Mouse (Mus musculus) C2C12 (cell line): Measurements from ENCODE around the gene Zfp54. TPM values are rescaled to one million over a fixed set of nuclear protein-coding genes. Genes with fewer than 3 reads are reported as not detected.
"Not testable (repeated sequence)": the region's sequence is repeated elsewhere in the genome, so short reads cannot be mapped to it uniquely, and the experiment has no call there.

Experiments
- H3K27me3 ChIP-seq: one replicate; pipeline ENCODE4 v1.6.1; 2011; ENCODE audit not compliant: control insufficient read depth, insufficient read depth, insufficient read length
- H3K36me3 ChIP-seq: one replicate; pipeline ENCODE4 v1.6.1; 2011; ENCODE audit not compliant: control insufficient read depth, insufficient read depth
- H3K4me3 ChIP-seq: one replicate; pipeline ENCODE4 v1.5.1; 2011; ENCODE audit warnings: mild to moderate bottlenecking, control low read depth; ENCODE audit not compliant: poor library complexity, insufficient read depth, severe bottlenecking
- H3K79me2 ChIP-seq: one replicate; pipeline ENCODE4 v1.6.1; 2011; ENCODE audit not compliant: control insufficient read depth, insufficient read depth
- H3K79me3 ChIP-seq: one replicate; pipeline ENCODE4 v1.6.1; 2011; ENCODE audit warnings: low read depth, control low read depth
- H3ac ChIP-seq: one replicate; pipeline ENCODE3; 2011; ENCODE audit warnings: low read depth; ENCODE audit not compliant: control insufficient read depth, insufficient read length
- CEBPB ChIP-seq: IDR thresholded peaks from one replicate; pipeline ENCODE4 v1.6.1; 2011; ENCODE audit warnings: low read depth, mild to moderate bottlenecking, control low read depth, moderate library complexity
- CTCF ChIP-seq: IDR thresholded peaks from one replicate; pipeline ENCODE4 v1.5.1; 2011; ENCODE audit not compliant: control insufficient read depth, insufficient read depth, insufficient read length
- FOSL1 ChIP-seq: IDR thresholded peaks from one replicate; pipeline ENCODE4 v1.8.0; 2011; ENCODE audit warnings: mild to moderate bottlenecking, low read length; ENCODE audit not compliant: poor library complexity, insufficient read depth, severe bottlenecking
- MAX ChIP-seq: IDR thresholded peaks from one replicate; pipeline ENCODE4 v1.6.1; 2011; ENCODE audit warnings: mild to moderate bottlenecking, control low read depth
- MYOD1 ChIP-seq: IDR thresholded peaks from one replicate; pipeline ENCODE4 v1.6.1; 2011; ENCODE audit warnings: low read depth; ENCODE audit not compliant: control insufficient read depth, insufficient read length
- MYOG ChIP-seq: IDR thresholded peaks from one replicate; pipeline ENCODE4 v1.6.1; 2011; ENCODE audit not compliant: control insufficient read depth, insufficient read length; ENCODE audit errors: extremely low read depth
- USF1 ChIP-seq: IDR thresholded peaks from one replicate; pipeline ENCODE4 v1.6.1; 2011; ENCODE audit warnings: low read depth, mild to moderate bottlenecking, control low read depth, moderate library complexity
- long read RNA-seq, 2 experiments: library from polyadenylated mRNA; unstranded; transcript quantifications; one replicate each; pipeline ENCODE4 v2.0.0; 2019 to 2020
- polyA plus RNA-seq: library from polyadenylated mRNA; unstranded; fragments of >200 nt; fragmentation: generic; extraction: Trizol; gene quantifications from one replicate; pipeline ENCODE4 v1.2.1, GENCODE M21; 2012; ENCODE audit warnings: missing spikeins

The Zfp54 gene
- polyA plus RNA-seq = 0.97 TPM
- long read RNA-seq, experiment 1, partial matches to known transcripts = 2 of 13 reads
- long read RNA-seq, experiment 1, other reads (novel, unspliced or antisense) = 4 of 13 reads
- long read RNA-seq, experiment 2, partial matches to known transcripts = 0 of 15 reads
- long read RNA-seq, experiment 2, other reads (novel, unspliced or antisense) = 6 of 15 reads

GRCm38 (mm10) chr17:21422664-21423599 is at the start of gene Zfp54:
Zfp54 (plus strand) TSS chr17:21423227.
- H3K36me3 ChIP-seq = no peaks in the 10 kb centered on the region

GRCm38 (mm10) chr17:21375311-21375710 is 47.7 kb upstream of the Zfp54 start:
- Histone ChIP-seq H3K36me3 (no peaks in the 10 kb centered on the region), H3K4me3 (no peak overlapping the region), H3ac (no peak overlapping the region), H3K79me3 (no peaks in the 10 kb centered on the region), H3K27me3 (no peaks in the 10 kb centered on the region), H3K79me2 (no peaks in the 10 kb centered on the region)
- no peak for TF ChIP-seq FOSL1
- TF ChIP-seq CTCF = no peak
- TF ChIP-seq MYOG = no peak
- no peak for TF ChIP-seq USF1
- TF ChIP-seq CEBPB = no peak
- TF ChIP-seq MYOD1 = no peak

More at GRCm38 (mm10) chr17:21422664-21423599, at the start of gene Zfp54:
- Histone ChIP-seq H3K4me3 (peak within 1 kb of the TSS; percentile 38), H3K79me2 (no peaks in the 10 kb centered on the region), H3K27me3 (no peaks in the 10 kb centered on the region), H3K79me3 (peaks cover 2% of the 10 kb centered on the region), H3ac (peak within 1 kb of the TSS; percentile 70)
- TF ChIP-seq USF1 (no peak), MAX (peak; percentile 41)

GRCm38 (mm10) chr17:21383391-21384056 is 39.5 kb upstream of the Zfp54 start, which contains the start of gene Zfp677:
Zfp677 (plus strand) TSS chr17:21383748.
- no peak for TF ChIP-seq MAX
- TF ChIP-seq MYOD1 = no peak
- Histone ChIP-seq H3K27me3 (no peaks in the 10 kb centered on the region), H3K4me3 (peak within 1 kb of the TSS; percentile 23), H3ac (no peak within 1 kb of the TSS), H3K79me2 (no peaks in the 10 kb centered on the region), H3K36me3 (no peaks in the 10 kb centered on the region), H3K79me3 (no peaks in the 10 kb centered on the region)

GRCm38 (mm10) chr17:21384057-21384411 is 39.0 kb upstream of the Zfp54 start:
- H3K4me3 ChIP-seq = peak overlapping the region; percentile 23
- H3K36me3 ChIP-seq = no peaks in the 10 kb centered on the region
- H3K79me3 ChIP-seq = no peaks in the 10 kb centered on the region
- H3ac ChIP-seq = no peak overlapping the region
- H3K79me2 ChIP-seq = no peaks in the 10 kb centered on the region
- no peaks in the 10 kb centered on the region for H3K27me3 ChIP-seq
- TF ChIP-seq USF1 (peak; percentile 67), CEBPB (no peak)

GRCm38 (mm10) chr17:21438806-21439400 is 15.9 kb downstream of the Zfp54 start:
- H3K36me3 ChIP-seq = peaks cover 12% of the 10 kb centered on the region
- not testable (repeated sequence) for H3K27me3 ChIP-seq, H3K4me3 ChIP-seq, H3K79me2 ChIP-seq, H3ac ChIP-seq, H3K79me3 ChIP-seq

- peaks cover 11% of the 10 kb centered on the region for H3K36me3 ChIP-seq
- no peaks in the 10 kb centered on the region for H3K27me3 ChIP-seq
- TF ChIP-seq CTCF (no peak), FOSL1 (no peak), MAX (no peak), MYOG (no peak), CEBPB (no peak), MYOD1 (no peak), USF1 (no peak)
- H3K79me2 ChIP-seq = peaks cover 13% of the 10 kb centered on the region
- peak overlapping the region; percentile 27 for H3ac ChIP-seq
- H3K4me3 ChIP-seq = peak overlapping the region; percentile 49
- peaks cover 5% of the 10 kb centered on the region for H3K79me3 ChIP-seq
Observed at GRCm38 (mm10) chr17:21449669-21450068, 26.6 kb downstream of the Zfp54 start.
